Mouse (Mus musculus) cortical plate, adult 2 months (tissue): Measurements from ENCODE around the gene Tctn3.

ENCODE experiments used
- CTCF ChIP-seq: fragments of 200-500 bp; IDR thresholded peaks from 2 replicates; pipeline ENCODE4 v1.5.1; 2011; ENCODE audit warnings: mild to moderate bottlenecking, control low read depth, low read length; ENCODE audit not compliant: insufficient read depth; ENCODE audit errors: extremely low read depth
- POLR2A ChIP-seq: fragments of 200-500 bp; IDR thresholded peaks from 2 replicates; pipeline ENCODE4 v1.6.1; 2011; ENCODE audit warnings: mild to moderate bottlenecking, low read length, control low read depth; ENCODE audit not compliant: insufficient read depth; ENCODE audit errors: extremely low read depth

- no peak for TF ChIP-seq CTCF
- no peak for TF ChIP-seq POLR2A
Measured at GRCm38 (mm10) chr19:40656207-40656606, 44.2 kb upstream of the Tctn3 start.
